Mouse (Mus musculus) retina, embryonic 14.5 days (tissue): ENCODE measurements at regions not wholly inside any gene's neighbourhood (a gene's known extent, or its start where the extent isn't known, plus 50 kb on each side); places are given as distances from the start of the nearest gene placed in this dataset.
A peak's percentile ranks its signal among the peaks of the same experiment; 100 is the strongest.

Experiments used
- DNase-seq: peaks from one replicate; pipeline ENCODE4 v3.0.0-alpha.2; 2015; ENCODE audit warnings: low spot score

DNA sequence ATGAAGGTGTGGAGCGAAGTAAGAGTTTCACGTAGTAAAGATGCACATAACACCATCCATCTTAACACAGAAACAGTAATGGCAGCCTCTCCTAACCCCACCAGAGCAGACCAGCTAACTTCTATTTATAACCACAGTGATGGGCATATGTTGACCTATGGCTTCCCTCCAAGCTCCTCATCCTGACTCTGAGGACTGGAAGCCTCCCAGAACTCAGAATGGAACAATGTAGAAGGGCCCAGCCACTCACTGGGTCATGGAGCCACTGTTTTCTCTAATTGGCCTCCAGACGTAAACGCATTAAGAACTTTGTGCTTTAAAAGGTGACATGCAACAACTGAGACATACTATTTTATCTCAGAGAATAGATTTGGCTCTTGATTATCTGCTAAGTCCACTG is 77.0 kb downstream of the Irs2 start:
- no peak for DNase-seq

DNA sequence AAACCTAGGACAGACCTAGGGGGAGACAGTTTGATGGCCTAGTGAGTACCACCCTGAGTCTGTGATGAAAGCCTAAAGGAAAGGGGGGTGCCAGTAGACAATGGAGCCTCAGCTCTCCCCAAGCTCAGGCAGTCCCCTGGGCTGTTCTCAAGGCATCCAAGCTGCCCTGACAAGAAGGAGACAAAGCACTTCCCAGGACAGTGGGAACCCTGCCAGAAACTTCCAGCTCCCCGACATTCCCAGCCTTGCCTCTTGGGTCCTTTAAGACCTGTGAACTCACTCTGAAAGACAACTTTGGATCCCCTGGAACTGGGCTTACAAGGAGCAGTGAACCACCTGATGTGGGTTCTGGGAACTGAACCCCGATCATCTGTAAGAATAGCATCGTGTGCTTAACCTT is 79.4 kb downstream of the Irs2 start:
- no peak for DNase-seq

DNA sequence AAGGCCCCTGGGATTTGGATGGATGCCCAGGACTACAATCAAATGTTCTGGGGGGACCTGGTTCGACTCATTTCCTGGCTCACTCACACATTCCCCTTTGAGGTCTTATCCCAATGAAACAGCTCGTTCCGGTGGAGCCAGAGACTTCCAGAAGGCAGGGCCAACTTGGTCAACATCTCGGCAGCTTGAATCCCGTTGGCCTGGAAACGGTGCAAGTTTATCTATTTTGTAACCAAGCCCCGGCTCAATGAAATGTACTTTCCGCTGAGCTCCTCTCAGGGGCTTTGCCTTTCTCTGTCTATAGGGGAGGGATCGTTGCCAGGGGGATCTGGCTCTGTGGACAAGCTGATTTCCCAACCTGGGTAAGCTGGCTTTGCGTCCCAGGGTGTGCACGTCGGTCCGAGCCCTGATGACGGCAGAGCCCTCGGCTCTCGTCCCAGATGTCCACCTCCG is 79.9 kb downstream of the Irs2 start:
- no peak for DNase-seq

DNA sequence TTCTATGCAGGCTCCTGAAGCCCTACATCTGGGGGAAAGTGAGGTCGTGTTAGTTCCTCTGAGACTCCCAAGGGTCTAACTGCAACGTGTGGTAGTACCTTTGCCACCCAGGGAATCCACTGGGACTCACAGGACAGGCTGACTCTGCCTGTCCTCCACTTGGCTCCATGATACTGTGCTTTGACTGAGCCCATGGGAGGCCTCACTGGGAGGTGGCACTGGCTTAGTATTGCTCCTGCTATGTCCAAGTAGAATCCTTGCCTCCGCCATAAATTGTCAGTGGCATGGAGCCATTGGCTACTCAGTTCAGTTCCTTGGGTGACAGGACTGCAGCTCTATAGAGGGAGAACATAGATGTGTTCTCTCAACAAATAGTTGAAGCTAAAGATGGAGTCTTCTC is 81.1 kb downstream of the Irs2 start:
- DNase-seq: no peak

DNA sequence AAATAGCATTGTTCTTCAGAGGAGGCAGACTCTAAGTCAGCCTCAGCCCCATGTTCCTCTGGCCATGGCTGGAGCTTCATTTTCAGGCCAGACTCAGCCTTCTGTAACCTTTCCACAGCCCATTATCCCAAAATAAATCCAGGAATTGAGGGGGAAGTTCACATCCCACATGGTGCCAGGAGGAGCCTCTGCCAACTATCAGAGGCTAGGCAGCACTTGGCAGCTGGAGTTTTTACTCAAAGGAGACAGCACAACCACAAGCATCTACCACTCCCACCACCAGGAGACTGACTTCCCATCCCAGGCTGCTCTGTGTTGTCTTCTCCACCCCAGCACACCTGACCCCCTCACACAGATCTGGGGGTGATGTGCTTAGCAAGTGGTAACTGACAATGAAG is 81.7 kb downstream of the Irs2 start:
- no peak for DNase-seq

DNA sequence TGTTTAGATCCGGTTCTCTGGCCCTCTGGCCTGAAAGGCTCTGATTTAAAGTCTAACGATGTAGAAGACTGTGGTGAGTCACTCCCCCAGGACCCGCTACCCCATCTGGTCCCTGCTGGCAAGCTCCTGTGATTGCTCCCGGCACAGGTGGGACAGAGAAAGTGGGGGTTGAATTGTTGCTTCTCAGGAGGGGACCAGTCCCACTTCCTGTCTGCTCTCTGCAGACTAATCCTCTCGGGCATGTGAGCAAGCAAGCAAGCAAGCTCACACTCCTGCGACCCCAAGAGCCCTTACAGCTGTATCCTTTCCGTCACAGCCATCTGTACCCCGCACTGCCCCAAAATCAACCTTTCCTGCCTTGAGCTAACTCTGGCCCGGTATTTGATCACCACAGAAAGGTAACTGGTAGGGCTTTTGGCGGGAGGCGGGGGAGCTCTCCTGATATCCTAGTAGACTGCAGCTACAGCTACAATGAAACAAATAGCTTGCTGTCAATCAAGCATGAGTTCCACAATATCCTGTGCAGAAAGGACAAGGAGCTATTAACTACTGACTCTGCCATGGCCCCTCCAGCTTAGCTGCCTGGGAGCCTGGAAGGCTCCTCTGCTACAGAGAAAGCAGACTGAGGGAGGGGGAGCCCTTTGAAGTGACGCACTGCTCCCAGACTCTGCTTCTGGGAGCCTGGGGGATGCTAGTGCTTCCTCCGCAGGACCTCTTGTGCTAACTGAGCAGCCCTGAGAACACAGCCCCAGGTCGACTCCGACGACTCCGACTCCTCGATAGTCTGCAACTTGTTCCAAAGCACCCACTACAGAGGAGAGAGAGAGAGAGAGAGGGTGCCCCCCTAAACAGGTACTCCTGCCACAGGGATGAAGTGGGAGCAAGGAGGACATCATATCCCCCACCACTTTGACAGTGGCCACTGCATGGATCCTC is 82.4 kb downstream of the Irs2 start:
- DNase-seq: peak; percentile 51

DNA sequence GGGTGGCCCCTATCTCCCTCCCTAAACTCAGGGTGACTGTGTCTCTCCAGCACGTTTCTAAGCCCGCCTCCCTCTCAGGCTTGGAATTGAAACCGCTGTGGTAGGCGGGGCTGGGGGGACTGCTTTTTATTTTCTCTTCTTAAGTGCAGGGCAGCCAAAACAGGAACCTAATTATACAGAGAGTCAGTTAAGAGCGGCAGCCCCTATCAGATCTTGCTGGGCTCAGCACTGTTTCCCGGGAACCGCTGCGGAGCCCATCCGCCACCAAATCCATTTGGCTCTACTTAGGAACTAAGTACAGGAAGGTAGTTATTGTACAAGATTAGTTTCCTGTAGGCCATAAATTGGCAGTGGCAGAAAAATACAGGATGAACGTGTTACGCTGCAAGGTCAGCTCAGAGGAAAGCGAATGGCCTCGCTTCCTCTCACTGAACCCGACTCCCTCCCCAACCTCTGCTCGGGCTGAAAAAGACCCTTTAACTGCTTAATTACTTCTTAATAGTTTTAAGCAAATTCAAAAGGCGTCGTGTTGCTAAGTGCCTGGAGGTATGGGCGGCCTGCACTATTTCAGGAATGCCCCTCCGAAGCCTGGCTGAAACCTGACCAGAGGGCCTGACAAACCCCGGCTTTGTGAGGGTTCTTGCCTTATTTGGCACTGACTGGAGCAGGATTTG is 83.6 kb downstream of the Irs2 start:
- DNase-seq: no peak

DNA sequence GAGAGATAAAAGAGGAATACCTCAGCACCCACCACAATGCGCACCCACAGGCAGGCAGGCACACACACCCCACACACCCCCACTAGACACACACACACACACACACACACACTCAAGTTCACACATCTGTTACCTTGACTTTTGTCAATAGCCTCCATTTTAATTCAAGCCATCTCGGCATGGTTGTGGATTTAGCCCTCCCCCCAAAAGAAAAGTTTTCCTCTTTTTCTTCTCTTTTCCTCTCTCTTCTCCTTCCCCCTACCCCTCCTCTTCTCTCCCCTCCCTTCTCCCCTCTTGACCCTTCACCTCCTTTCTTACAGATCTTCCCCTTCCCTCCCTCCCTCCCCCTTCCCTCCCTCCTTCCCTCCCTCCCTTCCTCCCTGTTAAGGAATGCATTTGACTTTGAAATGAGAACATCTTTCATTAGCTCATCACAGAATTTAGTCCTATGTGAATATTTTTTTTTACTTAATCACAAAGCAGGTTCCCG is 84.2 kb downstream of the Irs2 start:
- no peak for DNase-seq

DNA sequence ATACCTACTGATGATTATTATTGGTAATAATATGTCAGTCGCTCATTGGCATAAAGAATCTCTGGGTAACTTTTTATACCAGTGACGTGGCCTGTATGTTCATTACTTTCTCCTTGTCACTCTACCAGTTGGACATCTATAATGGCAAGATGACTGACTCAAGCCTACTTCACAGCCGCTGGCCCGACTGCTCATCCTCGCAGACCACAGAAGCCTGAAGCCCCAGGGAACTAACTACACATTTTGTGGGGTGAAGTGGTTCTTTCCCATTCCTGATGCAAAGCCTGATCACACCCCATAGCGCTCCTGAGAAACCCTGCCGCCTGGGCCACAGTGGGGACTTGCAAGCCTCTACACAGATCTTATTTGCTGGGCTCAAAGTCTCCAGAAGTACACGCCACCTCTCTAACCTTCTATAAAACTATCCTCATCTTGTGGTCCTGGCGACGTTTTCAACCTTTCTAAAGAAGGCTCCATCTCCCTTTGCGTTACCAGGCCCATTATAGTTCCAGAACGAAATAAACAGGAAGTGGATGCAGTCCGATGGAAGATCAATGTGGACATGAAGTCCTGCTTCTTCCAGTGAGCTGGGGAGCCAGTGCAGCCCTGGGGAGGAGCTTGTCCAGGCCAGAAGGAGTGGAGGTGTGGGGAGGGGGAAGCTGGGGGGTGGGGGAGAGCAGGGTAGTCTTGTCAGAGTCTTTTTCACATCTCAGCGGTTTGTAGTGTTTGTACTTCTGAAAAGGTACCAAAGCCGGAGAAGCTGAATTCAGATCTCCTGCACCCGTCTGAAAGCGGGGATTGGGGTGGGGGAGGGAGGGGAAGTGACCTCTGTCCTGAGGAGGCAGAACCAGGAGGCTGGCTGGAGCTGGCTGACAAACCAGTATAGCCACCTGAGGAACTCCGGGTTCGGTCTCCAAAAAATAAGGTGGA is 84.9 kb downstream of the Irs2 start:
- DNase-seq: no peak

DNA sequence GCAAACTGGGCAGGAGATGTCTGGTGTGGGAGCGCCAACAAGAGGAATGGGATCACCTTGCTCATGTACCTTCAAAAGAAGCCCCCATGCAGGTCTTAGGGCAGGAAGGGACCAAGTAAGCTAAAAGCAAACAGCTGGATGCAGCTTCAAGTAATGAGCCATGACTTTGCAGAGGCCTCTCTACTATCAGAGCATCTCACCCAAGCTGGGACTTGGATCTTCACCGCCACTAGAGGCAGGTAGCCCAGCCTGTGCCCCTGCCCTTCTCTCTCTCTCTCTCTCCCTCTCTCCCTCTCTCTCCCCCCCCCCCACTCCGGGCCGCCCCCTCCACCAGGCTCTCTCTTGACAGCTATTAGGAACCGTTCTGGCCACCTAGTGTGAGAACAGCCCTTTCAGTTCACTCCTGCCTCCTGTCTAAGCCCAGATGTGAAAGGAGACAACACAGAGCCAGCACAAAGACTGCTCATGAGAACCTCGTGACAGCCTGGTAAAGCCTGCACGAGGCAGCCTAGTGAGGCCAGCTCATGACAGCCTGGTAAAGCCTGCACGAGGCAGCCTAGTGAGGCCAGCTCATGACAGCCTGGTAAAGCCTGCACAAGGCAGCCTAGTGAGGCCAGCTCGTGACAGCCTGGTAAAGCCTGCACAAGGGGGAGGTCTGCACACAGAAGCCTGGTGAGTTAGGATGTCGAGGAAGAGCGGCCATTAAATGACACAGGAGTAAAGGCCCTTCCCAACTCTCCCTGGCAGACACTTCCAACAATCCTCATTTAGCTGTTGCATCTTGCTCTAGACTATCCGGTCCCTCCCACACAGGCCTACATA is 85.8 kb downstream of the Irs2 start:
- DNase-seq: no peak

DNA sequence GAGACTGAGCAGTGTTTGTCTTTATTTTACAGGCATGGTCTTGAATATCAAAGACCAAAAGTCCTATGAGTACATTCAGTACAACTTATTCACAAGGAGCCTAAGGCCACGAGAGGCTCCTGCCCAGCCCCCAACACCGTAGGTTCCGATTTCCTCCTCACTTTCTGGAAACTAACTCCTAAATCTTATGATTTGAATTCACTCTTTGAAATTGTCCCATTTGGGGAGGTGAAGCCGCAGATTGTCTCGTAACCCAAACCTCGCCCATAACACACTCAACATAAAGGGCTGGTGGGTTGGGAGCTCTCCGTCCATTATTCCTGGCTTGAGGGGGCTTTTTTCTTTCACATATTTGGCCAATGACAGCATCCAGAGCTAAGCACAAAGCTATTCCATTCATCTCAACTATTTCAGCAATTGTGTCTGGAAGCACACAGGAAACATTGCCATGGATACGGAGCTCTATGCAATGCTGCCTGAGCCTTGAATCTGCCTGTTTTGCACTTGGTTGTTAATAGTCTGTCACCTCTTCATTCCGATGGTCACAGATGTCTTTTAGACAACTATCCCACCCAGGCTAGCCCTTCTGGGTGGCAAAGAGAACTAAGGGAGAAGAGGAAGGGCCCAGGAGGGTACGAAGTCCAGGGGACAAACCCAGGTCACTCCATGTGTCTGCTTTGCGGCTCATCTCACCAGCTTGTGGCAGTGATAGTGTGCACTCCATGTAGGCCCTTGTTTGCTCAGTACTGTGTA is 86.6 kb downstream of the Irs2 start:
- no peak for DNase-seq

DNA sequence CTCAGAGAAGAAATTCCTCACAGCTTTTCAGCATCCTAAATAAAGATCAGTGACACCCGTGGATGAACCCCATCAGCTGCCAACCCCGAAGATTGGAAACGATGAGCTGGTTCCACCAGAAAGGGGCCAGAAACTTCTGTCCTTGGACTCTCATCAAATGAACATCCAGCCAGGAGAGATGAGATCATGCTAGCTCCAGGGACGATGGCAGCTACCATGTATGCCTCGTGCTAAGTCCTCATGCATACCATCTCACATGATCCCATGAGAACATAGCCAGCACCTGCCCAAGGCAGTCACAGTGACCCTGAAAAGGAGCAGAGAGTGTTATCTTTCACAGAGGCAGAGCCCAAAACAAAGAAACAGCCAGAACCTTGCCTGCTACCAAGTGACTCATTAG is 88.6 kb downstream of the Irs2 start:
- no peak for DNase-seq

DNA sequence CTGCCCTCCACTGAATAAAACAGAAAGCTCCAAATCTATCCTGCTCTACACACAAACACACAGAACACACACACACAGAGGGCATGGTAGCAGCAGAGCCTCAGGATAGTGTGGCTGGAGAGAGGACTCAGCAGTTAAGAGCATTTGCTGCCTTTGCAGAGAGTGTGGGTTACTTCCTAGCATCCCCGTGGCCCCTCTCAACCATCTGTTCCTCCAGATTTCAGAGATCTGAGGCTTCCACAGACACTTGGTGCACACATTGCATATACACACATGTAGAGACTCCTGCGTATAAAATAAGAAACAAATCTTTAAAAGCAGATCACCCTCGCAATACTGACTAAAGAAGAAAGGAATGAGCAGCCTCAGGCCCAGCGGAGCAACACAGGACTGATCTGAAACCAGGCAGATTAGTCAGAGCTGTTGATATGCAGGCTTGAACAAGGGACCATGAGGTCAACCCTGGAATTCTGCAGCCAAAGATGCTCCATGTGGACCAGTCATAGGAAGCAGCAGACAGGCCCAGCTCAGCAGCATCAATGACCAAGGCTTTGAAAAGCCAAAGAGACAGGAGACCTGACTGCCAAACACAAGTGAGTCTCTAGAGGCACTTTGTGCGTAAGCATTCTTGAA is 89.7 kb downstream of the Irs2 start:
- DNase-seq: no peak

DNA sequence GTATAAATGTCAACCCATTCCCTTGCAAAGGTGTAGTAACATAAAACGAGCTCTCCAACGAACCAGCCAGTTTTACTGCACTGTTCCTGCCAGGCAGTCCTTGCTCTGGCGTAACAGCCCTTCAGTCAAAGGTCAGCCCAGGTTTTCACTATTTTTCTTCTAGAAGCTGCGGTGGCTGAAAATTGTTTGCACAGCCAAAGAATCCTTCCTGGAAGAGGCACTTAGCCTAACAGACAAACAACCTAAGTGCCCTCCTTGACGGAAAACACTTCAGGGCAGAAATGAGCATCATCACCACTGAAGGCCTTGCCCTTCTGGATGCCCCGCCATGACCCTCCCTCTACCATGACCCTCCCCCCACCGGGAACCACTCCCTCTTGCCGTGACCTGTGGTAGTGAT is 93.6 kb downstream of the Irs2 start:
- no peak for DNase-seq

DNA sequence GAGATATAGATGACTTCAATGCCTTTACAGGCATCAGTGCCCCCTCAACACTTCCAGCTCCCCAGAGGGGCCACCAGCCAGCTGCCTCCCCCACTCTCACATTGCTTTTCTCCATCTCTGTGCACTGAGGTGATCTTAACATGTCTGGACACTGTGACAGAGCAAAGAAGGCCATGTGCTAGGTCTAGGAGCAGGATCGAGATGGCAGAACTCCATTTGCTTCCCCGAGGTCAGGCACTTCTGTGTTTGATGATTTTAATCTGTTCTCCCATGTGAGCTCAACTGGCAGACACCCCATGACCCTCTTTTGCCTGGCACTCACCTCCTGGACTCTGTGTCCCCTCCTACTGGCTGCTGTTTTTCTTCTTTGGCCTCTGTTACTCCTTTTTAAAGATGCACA is 95.8 kb downstream of the Irs2 start:
- DNase-seq: peak; percentile 75

DNA sequence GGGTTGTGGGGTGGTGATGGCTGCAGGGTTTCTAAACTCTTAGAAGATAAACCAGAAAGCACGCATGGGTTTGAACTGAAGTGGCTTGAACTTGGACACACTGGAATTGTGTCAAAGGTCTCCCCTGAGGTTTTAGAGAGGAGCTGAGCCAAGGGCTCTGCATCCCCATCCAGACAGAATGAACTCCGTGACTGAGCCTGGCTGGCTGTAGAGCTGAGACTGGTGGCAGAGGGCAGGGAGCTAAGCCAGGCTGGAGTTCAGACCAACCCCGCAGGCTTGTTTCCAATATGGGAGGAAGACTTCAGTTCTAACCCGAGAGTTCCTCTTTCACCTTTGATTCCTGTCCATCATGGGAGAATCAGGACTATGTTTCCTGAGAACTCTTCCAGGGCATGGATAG is 96.9 kb downstream of the Irs2 start:
- DNase-seq: no peak

DNA sequence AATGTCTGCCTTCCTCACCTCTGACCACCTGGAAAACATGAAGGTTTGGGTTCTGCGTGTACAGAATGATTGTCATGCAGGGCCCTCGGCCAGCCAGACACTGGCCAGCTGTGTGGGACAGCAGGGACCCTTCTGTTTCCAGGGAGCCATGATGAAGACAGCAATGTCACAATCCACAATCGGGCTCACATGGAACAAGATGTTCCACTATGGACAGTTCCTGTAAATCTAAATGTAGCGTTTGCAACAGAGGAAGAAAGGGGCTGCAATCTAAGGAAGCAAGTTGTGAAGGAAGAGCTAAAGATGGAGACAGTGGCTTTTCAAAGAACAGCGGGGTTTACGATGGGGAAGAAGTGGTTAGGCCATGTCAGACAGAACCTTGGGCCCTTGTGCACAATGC is 97.3 kb downstream of the Irs2 start:
- no peak for DNase-seq

DNA sequence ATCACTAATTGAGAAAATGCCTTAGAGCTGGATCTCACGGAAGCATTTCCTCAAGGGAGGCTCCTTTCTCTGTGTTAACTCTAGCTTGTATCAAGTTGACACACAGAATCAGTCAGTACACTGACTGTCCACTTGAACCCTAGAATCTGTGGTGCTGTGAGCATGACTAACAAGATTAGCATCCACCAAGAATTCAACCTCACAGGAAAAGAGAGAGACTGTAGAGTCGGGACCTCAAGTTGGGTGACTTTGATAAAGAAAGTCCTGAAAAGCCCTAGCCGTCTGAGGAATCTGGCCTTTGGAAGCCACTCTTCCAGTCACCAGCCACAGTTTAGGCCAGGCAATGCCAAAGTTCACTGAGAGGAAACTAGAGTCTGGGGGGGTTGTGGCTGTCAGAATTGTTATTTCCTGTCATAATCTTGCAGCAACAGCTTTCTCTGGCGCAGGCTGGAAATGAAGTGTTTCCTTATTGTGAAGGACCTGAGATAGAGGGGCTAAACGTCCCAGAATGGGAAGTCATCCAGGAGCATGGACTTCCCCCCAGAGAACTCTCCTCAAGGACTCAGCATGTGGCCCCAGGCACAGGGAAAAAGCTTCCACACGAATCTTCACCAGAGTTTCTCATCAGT is 97.9 kb downstream of the Irs2 start:
- no peak for DNase-seq

DNA sequence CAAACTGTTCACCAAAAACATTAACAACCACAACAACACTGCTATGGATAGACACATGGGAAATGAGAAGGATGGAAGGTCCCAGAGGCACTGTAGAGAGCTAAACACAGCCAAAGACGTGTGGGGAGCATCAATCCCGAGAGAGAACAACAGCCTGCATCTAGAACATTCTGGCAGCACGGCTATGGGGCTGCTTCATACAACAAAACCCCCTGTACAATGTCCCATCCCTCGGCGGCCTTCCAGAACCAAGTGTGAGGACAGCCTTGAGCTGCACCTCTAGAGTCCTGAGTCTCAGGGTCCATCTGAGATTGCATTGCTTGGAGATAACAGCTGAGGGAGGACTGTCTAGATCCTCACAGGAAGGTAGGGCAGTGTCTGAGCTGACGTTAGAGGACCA is 99.1 kb downstream of the Irs2 start:
- DNase-seq: no peak

DNA sequence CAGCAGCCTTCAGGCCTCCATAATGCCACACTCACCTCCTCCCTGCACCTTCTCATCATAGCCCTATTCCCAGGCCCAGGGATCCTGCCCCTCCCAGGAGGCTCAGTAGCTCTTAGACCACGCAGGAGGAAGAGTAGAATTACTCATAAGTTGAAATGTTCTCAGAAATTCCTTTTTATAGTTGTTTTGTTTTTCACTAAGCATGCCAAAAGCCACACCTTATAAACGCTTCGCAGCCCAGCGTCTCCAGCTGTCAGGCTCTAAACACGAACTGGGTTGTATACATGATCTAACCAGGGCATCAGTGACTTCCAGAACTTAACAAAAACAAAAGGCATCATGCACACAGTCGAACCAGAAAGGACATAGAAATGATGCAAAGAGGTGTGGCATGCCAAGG is 101.9 kb downstream of the Irs2 start:
- DNase-seq: no peak
